Mouse (Mus musculus) lung, adult 2 months (tissue): ENCODE measurements around the gene Cnr2. TPM values are rescaled to one million over a fixed set of nuclear protein-coding genes. Genes with fewer than 3 reads are reported as not detected.

Experiments used
- DNase-seq: peaks from one replicate; pipeline ENCODE4 v3.0.0; 2022
- H3K4me1 ChIP-seq: fragments of 200-500 bp; 2 replicates; pipeline ENCODE4 v1.6.1; 2011; ENCODE audit warnings: low read length; ENCODE audit not compliant: control insufficient read depth, insufficient read depth
- H3K4me3 ChIP-seq: fragments of 200-500 bp; replicated peaks from 2 replicates; pipeline ENCODE3; 2011; ENCODE audit warnings: low read depth, mild to moderate bottlenecking, control low read depth, low read length; ENCODE audit errors: extremely low read depth
- CTCF ChIP-seq: fragments of 200-500 bp; IDR thresholded peaks from 2 replicates; pipeline ENCODE4 v1.5.1; 2011; ENCODE audit warnings: mild to moderate bottlenecking, low read length, control low read depth; ENCODE audit not compliant: insufficient read depth
- POLR2A ChIP-seq: fragments of 200-500 bp; IDR thresholded peaks from 2 replicates; pipeline ENCODE4 v1.6.1; 2011; ENCODE audit warnings: low read depth, mild to moderate bottlenecking, control low read depth, low read length, borderline replicate concordance; ENCODE audit errors: extremely low read depth
- WGBS: fragments of 180-500 bp; shearing (Covaris S2); methylation state at CpG from one replicate; pipeline ENCODE4 v1.1.7; 2018; 5-methylcytosine and 5-hydroxymethylcytosine counted together
- polyA plus RNA-seq: library from polyadenylated mRNA; depleted of rRNA; stranded (reverse); fragments of >200 nt; gene quantifications from 2 replicates; pipeline ENCODE4 v1.2.3, GENCODE M21; 2012; rRNA removed

Cnr2 gene
- polyA plus RNA-seq, 1 experiment, result 9.1 TPM

DNA sequence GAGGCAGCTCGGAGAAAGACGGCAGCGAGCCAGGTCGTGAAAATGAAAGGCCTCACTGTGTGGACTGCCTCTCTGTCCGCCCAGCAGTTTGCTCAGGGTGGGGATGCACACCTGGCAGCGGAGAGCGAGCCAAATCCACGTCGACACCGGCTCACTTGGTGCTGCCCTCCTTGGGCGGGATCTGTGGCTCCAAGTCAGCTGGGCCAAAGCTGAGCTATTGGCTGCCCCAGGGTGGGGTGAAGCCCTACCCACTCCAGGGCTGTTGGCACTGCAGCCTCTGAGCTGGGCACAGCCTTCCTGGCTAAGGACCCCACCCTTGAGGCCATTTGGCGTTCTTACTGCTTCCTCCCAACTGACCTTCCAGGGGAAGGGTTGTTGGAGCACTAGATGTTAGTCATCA is 69.2 kb downstream of the Cnr2 start:
- H3K4me3 ChIP-seq, result peak overlapping the region; percentile 86
- TF ChIP-seq POLR2A (peak; percentile 78; the same call in 1 of the 2 replicates), CTCF (no peak)
- peak; percentile 73 for DNase-seq
- 2% methylated on average over 12 of the region's 12 CpGs for WGBS
- peaks cover 3% of the 10 kb centered on the region; the same call in 1 of the 2 replicates for H3K4me1 ChIP-seq

- TF ChIP-seq CTCF (no peak), POLR2A (no peak)
- peaks cover 3% of the 10 kb centered on the region; the same call in 1 of the 2 replicates for H3K4me1 ChIP-seq
- DNase-seq, result no peak
- no peak overlapping the region for H3K4me3 ChIP-seq
- 78% methylated on average over 9 of the region's 9 CpGs for WGBS
Observed at GRCm38 (mm10) chr4:135965113-135965512, 69.9 kb downstream of the Cnr2 start.

DNA sequence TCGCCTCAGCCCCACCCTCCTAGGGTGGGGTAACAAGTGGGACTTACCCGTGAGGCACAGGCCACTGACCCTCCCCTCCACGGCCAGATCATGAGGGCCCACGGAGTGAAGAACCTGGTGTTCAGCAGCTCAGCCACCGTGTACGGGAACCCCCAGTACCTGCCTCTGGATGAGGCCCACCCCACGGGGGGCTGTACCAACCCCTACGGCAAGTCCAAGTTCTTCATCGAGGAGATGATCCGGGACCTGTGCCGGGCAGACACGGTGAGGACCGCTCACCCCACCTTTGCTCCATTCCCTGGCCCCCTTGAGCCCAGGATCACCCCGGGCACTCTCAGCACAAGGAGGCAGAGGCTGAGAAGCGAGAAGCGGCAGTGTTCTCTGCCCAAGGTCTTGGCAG is 71.1 kb downstream of the Cnr2 start:
- H3K4me3 ChIP-seq, result no peak overlapping the region
- DNase-seq, result no peak
- TF ChIP-seq POLR2A (no peak), CTCF (no peak)
- WGBS, result 91% methylated on average over 16 of the region's 16 CpGs
- peaks cover 4% of the 10 kb centered on the region for H3K4me1 ChIP-seq

DNA sequence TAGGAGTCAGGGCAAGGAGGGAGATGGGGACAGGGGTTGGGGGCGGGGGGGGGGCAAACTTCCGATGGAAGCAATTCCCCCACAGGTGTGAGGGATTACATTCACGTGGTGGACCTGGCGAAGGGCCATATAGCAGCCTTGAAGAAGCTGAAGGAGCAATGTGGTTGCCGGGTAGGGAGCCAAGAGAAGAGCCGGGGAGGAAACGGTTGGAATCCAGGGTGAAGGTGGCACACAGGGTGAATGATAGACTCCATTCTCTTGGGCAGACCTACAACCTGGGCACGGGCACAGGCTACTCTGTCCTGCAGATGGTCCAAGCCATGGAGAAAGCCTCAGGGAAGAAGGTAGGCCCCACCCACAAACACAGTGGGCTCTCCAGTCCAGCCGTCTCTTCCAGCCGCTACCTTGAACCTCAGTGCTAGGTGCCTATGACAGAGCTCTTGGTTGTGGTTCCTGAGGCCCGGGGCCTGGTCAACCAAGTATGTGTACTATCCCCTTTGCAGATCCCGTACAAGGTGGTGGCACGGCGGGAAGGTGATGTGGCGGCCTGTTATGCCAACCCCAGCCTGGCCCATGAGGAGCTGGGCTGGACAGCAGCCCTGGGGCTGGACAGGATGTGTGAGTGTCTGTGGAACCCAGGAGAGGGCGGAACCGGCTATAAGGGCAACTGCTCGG is 72.0 kb downstream of the Cnr2 start:
- 85% methylated on average over 18 of the region's 18 CpGs for WGBS
- H3K4me1 ChIP-seq, result peaks cover 10% of the 10 kb centered on the region
- no peak overlapping the region for H3K4me3 ChIP-seq
- TF ChIP-seq POLR2A (no peak), CTCF (no peak)
- DNase-seq, result no peak

DNA sequence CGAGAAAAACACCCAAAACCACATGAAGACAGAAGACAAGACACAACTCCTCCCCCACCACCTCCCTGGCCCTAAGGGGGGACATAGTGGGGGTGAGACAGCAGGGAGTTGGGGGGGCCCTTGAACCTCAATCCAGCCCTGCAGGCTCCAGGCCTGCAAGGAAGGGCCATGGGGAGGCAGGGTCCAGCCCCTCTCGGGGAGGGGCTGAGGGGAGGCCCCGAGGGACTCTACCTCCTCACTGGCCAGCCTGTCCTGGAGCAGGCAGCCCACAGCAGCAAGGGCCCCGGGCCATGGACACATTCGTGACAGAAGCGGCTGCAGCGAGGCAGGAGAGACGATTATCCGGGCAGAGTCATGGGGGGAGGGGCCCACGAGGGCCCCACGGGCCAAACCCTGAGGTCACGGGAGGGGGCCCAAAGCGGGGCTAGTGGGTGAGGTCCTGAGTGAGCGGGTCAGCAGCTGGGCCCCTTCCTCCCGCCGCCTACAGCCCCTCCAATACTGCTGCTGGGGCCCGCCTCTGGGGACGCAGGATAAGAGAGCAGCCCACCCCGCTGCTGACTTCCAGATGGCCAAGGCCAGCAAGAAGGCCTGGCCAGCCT is 73.2 kb downstream of the Cnr2 start:
- 73% methylated on average over 19 of the region's 19 CpGs for WGBS

DNA sequence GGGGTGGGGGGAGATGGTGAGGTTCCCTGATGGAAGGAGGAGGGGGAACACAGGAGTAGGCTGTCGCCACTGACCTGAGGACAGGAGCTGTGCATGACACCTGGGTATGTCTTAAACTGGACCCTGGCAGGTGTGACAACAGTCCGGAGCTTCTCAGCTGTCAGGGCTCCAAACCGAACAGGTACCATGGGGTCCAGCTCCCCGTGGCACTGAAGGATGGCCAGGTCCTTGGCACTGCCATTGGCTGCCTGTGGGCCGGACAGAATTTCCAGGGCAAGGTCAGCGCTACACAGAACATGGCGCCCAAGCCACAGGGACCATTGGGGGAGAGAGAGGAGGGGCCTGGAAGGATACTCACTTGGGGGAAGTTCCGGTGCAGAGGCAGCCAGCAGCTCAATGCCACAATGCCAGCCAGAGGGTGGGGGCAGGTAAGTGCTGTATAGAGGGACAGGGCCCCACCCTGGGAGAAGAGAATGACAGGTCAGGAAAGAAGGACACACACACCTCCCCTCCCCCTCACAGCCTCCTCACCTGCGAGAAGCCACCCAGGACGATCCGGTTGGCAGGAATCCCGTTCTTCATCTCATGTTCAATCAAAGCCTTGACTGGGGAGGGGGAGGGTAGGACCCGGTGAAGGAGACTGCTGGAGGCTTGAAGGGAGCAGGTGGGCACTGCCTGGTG is 74.0 kb downstream of the Cnr2 start:
- no peak for TF ChIP-seq CTCF
- no peak for TF ChIP-seq POLR2A
- 82% methylated on average over 13 of the region's 13 CpGs for WGBS
- Histone ChIP-seq H3K4me1 (peaks cover 13% of the 10 kb centered on the region), H3K4me3 (no peak overlapping the region)
- DNase-seq, result no peak

More for the DNA sequence above, 73.2 kb downstream of the Cnr2 start:
- DNase-seq, result no peak
- Histone ChIP-seq H3K4me3 (no peak overlapping the region), H3K4me1 (peaks cover 13% of the 10 kb centered on the region)
- no peak for TF ChIP-seq CTCF
- no peak for TF ChIP-seq POLR2A

Other genes starting within 250 kb of the Cnr2 start
- gene Ifnlr1, start 209.1 kb upstream of the Cnr2 start, polyA plus RNA-seq, result 6.7 and 8.8 TPM in 2 replicates
- 2.0 and 3.0 TPM in 2 replicates for gene Il22ra1, start 167.2 kb upstream of the Cnr2 start, polyA plus RNA-seq
- 0.44 and 3.1 TPM in 2 replicates for gene Myom3, start 135.7 kb upstream of the Cnr2 start, polyA plus RNA-seq
- 72.6 and 84.9 TPM in 2 replicates for gene Srsf10, start 39.6 kb upstream of the Cnr2 start, polyA plus RNA-seq
- 13.6 and 21.0 TPM in 2 replicates for gene Pnrc2, start 21.5 kb upstream of the Cnr2 start, polyA plus RNA-seq
- gene Fuca1, start 25.3 kb downstream of the Cnr2 start, polyA plus RNA-seq, result 51.5 and 64.0 TPM in 2 replicates
- 43.8 and 49.6 TPM in 2 replicates for gene Hmgcl, start 51.1 kb downstream of the Cnr2 start, polyA plus RNA-seq
- 19.5 and 25.0 TPM in 2 replicates for gene Gale, start 68.3 kb downstream of the Cnr2 start, polyA plus RNA-seq
- 123 TPM in 2 replicates for gene Lypla2, start 77.2 kb downstream of the Cnr2 start, polyA plus RNA-seq
- 33.5 and 48.0 TPM in 2 replicates for gene Pithd1, start 91.9 kb downstream of the Cnr2 start, polyA plus RNA-seq
- gene Eloa, start 126.4 kb downstream of the Cnr2 start, polyA plus RNA-seq, result 8.5 and 11.7 TPM in 2 replicates
- 181 and 218 TPM in 2 replicates for gene Rpl11, start 158.0 kb downstream of the Cnr2 start, polyA plus RNA-seq
- gene Id3, start 248.1 kb downstream of the Cnr2 start, polyA plus RNA-seq, result 390 and 505 TPM in 2 replicates